Mouse (Mus musculus): ENCODE measurements around the gene Il18bp.
A peak's percentile ranks its signal among the peaks of the same experiment; 100 is the strongest.

Gene Il18bp

GRCm38 (mm10) chr7:102000921-102001630 is 17.4 kb downstream of the Il18bp start:
- DNase-seq: peak; percentile 35

GRCm38 (mm10) chr7:102000296-102000695 is 18.2 kb downstream of the Il18bp start:
- no peak for DNase-seq

DNA sequence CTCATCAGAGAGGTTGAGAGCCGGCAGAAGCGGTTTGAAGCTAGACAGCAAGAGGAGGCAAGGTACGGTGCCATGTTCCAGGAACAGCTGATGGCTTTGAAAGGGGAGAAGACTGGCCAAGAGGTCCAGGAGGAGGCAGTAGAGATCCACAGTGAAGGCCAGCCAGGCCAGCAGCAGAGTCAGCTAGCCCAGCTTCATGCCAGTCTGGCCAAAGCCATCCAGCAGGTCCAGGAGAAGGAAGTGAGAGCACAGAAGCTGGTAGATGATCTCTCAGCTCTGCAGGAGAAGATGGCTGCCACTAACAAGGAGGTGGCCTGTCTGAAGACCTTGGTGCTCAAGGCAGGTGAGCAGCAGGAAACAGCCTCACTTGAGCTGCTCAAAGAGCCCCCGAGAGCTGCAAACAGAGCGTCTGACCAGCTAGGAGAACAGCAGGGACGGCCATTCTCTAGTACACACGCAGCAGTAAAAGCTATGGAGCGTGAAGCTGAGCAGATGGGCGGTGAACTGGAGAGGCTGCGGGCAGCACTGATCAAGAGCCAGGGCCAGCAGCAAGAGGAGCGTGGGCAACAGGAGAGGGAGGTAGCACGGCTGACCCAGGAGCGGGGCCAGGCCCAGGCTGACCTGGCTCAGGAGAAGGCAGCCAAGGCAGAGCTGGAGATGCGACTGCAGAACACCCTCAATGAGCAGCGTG is 18.9 kb downstream of the Il18bp start:
- no peak for DNase-seq

DNA sequence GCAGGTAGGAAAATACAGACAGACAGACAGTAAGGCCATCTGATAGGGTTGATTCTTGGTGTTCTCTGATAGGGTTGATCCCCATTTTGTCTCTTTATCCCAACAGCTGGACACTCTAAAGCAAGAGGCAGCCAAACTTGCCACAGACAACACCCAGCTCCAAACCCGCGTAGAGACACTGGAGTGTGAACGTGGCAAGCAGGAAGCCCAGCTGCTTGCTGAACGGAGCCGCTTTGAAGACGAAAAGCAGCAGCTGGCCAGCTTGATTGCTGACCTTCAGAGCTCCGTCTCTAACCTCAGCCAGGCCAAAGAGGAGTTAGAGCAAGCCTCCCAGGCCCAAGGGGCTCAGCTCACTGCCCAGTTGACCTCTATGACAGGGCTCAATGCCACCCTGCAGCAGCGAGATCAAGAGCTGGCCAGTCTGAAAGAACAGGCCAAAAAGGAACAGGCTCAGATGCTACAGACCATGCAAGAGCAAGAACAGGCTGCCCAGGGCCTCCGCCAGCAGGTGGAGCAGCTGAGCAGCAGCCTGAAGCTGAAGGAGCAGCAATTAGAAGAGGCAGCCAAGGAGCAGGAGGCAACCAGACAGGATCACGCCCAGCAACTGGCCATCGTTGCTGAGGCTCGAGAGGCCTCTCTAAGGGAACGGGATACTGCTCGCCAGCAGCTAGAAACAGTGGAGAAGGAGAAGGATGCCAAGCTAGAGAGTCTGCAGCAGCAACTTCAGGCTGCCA is 20.1 kb downstream of the Il18bp start:
- DNase-seq: peak; percentile 84

DNA sequence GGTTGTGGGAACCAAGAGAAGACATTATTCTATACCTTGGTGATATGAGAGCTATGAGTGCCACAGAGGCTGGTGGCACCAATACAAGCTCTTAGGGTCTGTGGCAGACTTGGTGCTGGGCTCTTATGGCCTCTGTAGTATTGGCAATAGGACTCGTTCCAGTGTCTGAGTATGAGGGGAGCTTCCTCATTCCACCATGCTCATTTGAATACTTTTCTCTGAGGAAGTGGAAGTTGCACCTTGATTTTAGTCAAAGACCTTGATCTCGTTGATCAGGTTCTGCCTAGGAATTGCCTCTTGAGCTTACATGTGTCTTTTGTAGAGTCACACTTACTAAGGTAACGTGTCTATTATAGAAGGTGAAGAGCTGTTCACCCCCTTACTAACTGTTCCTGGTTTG is 24.2 kb downstream of the Il18bp start:
- no peak for DNase-seq

GRCm38 (mm10) chr7:101985081-101985480 is 33.4 kb downstream of the Il18bp start:
- DNase-seq: no peak

DNA sequence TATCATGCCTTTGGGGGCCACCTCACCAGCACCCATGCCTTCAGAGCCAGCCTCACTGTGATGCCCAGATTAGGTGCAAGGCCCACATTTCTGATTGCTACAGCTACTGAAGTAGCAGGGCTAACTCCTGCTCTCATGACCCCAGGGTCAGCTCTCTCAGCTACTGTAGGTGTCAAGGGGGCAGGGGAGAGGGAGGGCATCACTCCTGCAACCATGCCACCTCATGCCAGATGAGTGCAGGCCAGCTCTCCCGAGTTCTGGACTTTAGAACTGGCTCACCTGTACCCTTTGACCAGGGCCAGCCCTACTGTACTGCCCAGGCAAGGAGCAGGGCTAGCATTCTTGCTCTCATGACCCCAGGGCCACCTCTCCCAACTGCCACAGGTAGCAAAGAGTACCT is 35.8 kb downstream of the Il18bp start:
- DNase-seq: no peak

- no peak for DNase-seq
These were observed 44.0 kb downstream of the Il18bp start for GRCm38 (mm10) chr7:101974505-101974904.

DNA sequence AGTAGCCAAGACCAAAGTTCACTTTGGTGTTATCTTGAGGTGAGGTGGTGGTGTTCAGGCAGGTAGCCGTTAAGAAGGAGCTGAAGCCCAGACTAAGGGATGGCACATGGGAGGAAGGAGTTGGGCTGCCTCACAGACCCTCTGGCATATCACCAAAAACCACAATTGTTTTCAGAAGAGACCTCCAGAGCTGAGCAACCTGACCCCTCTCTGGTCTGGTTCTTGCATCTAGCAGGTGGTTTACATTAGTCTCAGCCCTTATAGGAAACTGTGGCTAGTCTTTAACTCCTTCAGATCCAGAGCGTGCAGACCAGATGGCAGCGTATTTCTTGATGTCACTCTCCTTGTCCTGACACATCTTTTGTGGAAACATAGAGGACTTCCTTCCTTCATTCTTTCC is 44.8 kb downstream of the Il18bp start:
- DNase-seq: no peak

GRCm38 (mm10) chr7:101971721-101972120 is 46.8 kb downstream of the Il18bp start:
- no peak for DNase-seq

GRCm38 (mm10) chr7:101970821-101971461 is 47.5 kb downstream of the Il18bp start:
- DNase-seq: peak; percentile 70

GRCm38 (mm10) chr7:101970429-101970775 is 48.1 kb downstream of the Il18bp start:
- peak; percentile 87 for DNase-seq

DNA sequence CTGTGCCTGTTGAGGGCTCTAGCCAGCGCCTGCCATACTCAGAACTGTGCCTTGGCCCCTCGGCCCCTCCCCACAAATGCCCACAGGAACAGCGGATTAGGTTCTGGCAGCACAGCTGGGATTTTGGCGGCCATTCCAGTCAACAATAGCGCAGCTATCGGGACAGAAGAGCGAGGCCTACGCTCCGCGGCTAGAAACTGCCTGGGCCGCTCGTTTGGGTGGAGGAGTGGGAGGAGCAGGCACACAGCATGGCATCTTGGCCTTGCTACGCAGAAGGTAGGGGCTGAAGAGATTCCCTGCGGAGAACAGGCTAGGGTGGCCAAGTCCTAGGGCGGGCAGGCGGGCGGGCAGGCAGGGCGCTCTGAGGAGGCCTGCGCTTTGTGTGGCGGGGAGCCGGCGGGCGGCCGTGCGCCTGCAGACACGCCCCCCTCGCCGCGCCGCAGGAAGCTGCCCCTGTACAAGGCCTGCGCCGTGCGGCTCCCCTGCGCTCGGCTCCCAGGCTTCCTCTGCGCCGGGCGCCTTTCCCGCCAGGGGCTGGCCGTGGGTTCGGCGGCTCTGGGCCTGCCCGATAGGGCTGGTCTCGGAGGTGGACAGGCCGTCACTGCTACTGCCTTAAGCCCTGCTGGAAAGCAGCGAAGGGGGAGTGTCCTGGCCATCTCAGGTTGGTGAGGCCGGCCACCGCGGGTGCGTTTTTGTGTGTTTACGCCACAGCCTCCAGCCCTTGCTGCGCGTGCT is 48.6 kb downstream of the Il18bp start:
- DNase-seq: peak; percentile 81

DNA sequence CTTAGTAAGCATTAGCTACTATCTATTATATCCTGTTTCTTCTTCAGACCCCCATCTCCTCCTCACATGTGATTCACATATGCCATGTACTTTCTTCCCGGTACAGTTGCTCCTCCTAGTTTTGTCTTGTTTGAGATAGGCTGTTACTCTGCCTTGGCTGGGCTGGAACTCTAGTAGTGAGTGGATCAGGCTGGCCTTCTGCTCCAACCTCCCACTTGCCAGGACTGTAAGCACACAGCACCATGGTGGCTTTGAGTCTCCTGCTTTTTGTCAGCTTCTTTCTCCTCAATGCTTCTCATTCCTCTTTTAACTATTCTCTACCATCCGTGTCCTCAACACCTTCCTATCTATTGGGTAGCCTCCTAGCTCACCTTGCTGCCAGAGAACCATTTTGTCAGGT is 49.7 kb downstream of the Il18bp start:
- no peak for DNase-seq

DNA sequence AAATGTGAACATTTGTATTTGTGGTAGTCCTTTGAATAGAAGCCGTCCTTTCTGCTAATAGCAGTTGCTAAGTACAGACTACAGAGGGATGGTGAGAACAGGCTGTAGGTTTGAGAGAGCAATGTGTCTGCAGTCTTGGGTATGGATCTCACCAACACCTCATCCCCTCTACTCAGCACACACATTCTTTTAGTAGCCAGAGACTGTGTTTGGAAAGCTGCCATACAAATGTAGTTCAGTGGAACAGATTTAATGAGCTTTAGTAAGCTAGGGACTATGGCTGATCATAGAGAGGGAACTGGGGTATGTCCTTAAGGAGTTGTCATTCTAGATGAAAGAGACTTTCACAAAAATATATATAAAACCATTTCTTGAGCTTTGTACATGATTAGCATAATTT is 51.2 kb downstream of the Il18bp start:
- no peak for DNase-seq

DNA sequence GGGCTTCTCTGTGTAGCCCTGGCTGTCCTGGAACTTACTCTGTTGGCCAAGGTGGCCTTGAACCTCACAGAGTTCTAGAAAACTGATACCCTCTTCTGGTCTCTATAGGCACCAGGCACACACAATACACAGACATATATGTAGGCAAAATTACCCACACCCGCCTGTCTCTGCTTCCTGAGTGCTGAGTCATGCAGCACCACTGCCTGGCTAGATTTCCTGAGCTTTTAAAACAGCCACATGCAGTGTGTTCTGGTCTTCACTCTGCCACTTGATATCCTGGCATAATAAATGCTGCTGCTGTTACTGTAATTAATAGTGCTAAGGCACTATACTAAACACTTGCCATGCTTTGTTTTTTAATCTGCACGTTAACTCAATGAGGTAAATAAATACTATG is 52.9 kb downstream of the Il18bp start:
- no peak for DNase-seq
